Mouse (Mus musculus) spleen, postnatal 4 days (tissue): ENCODE data around the gene Neurl1b.

Source experiments
- DNase-seq, 2 experiments: peaks; one replicate each; pipeline ENCODE4 v3.0.0; 2022; ENCODE audit warnings: low spot score in 2 of 2

The Neurl1b gene

GRCm38 (mm10) chr17:26451651-26452295 lies 37.1 kb downstream of the Neurl1b start:
- peak; percentile 52 to 74 for DNase-seq

- peak in 1 of 2 experiments; percentile 29 for DNase-seq
Observed at GRCm38 (mm10) chr17:26452371-26452972, 37.8 kb downstream of the Neurl1b start.

DNA sequence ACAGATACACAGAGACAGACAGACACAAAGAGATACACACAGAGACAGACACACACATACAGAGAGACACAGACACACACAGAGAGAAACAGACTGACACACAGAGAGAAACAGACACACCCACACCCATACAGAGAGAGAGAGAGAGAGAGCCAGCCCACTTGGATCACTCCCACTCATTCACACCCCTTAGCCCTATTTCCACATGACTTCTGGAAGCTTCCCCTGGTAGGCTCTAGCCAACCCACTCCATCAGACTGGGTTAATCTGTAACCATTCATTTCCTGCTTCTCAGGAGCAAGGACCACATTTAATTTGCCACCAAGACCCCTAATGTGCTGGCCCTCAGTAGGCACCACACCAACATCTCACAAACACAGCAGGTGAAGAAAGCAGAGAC lies 42.9 kb downstream of the Neurl1b start:
- DNase-seq = no peak

DNA sequence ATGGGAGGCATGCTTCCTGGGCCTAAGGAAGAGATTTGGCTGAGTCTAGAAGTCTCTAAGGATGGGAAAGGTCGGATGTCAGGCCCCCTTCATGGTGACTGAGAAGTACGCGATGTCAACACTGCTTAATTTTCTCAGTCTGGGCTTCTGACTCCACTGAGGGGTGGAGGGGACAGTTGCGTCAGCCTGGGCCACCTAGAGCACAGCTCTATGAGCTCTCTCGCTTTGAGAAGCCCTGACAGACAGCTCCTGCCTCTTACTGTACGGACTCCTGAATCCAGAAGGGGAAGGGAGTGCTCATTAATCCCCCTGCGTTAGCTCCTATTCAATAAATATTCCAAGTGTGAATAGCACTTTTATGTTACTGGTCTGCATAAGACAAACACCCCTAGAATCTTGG lies 43.4 kb downstream of the Neurl1b start:
- no peak for DNase-seq

DNA sequence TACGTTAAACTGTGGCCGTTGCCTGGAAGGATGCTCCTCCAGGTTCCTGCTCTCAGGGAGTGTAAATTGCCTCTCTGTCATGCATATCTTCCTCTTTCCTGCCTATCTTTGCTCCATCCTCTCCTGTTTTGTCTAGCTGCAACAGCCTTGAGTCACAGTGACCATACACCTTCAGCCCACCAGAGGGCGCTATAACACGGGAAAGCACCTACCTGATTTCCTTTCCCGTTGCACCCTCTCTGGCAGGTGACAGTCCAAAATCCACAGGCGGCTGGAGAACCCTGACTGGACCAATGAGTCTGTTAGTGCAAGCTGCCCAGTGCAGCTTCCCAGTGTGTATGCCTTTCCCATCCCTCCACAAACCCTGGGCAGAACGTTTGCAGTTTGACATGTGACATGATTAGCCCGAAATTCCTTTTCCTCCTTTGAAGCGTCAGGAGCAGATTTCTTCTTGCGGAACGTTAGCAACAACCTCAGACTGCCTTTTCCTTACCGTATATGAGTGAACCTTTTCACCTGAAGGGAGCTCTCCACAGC lies 48.1 kb downstream of the Neurl1b start:
- DNase-seq = peak; percentile 66 to 90

GRCm38 (mm10) chr17:26463432-26463831 lies 48.8 kb downstream of the Neurl1b start:
- no peak for DNase-seq

GRCm38 (mm10) chr17:26463984-26464383 lies 49.4 kb downstream of the Neurl1b start:
- DNase-seq = no peak

- no peak for DNase-seq
Observed at GRCm38 (mm10) chr17:26464481-26464880, 49.9 kb downstream of the Neurl1b start.

- no peak for DNase-seq
Observed at GRCm38 (mm10) chr17:26464972-26465371, 50.3 kb downstream of the Neurl1b start.

DNA sequence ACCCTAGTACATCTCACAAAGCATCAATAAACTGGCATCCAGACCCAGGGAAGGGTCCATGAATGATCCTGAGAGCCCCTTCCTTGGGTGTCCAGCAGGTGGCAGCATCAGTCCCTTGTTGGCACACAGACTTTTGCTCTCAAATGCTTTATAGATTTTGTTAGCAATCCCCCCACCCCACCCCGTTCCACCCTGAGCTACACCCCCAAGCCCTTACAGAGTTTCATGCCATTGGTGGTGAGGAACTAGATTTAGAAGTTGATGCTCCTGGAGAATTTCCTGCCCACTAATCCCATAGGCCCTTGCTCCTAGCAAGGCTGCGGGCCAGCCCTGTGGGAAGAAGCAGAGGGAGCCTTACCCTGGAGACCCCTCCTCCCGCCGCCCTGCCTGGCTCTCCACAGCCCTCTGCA lies 52.1 kb downstream of the Neurl1b start:
- DNase-seq = peak; percentile 70 to 90

GRCm38 (mm10) chr17:26467619-26468018 lies 53.0 kb downstream of the Neurl1b start:
- DNase-seq = no peak

DNA sequence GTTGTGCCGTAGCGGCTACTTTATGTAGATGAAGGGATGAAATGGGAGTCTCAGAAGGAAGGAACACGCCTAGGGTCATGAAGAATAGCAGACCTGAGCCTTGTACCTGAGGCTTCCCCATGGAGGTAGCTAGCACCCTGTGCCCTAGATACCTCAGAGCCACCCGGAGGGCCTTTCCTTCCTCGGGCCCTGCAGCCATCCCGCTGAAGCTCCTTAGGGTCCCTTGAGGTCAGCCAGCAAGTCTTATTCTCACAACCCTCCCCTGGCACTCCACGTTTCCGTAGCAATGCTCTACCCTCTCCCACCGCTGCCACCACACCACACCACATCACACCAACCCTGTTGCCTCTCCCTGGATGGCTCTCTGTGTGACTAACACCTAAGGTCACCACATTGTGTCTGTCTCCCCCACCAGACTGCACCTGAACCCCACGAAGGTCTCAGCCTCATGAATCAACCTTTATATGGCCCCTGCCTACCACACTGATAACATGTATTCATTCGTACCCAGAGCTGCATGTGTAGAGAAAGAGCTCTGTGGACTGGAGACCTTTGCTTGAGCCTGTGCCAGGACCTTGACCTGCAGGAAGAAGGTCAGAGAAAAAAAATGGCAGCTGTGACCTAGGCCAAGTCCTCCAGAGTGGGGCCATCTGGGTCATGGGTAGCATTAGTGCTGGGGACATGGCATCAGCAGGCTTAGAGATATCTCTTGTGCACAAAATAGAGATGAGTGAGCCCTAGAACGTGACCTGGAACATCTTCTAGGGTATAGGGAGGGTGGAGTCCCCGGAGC lies 53.7 kb downstream of the Neurl1b start:
- DNase-seq = no peak

- DNase-seq = no peak
Observed at GRCm38 (mm10) chr17:26476871-26477270, 62.2 kb downstream of the Neurl1b start.

DNA sequence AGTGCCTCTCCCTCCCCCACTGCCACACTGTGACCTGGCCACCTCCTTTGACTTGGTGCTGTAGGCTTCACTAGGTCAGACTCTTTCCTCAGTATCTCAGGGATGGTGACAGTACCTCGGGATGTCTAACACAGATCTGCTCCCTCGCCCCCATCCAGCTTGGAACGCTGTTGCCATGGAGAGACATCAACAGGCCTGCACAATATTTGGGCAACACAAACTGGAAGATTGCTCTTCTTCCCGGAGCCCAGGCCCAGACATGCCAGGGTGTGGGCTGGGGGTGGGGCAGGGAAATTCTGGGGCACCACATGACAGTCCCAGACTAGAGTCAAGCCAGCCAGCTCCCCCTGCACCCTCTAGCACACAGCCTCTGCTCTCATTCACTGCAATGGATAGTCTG lies 64.0 kb downstream of the Neurl1b start:
- no peak for DNase-seq

DNA sequence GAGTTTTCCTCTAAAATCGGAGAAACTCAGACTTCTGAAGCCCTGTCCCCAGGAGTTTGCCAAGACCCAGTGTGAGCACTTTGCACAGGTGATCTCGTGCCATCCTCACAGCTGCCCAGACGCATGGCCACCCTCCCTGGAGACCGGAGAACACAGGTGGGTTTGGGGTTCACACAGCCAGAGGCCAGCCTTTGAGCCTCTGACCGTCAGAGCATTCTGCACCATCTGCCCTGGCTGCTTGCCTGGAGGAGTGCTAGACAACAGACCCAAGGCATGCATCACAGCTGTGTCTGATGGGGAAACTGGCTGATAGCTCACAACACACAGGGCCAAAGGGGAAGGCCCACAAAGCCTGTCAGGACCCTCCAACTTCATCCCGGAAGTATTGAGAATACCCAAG lies 65.0 kb downstream of the Neurl1b start:
- no peak for DNase-seq

DNA sequence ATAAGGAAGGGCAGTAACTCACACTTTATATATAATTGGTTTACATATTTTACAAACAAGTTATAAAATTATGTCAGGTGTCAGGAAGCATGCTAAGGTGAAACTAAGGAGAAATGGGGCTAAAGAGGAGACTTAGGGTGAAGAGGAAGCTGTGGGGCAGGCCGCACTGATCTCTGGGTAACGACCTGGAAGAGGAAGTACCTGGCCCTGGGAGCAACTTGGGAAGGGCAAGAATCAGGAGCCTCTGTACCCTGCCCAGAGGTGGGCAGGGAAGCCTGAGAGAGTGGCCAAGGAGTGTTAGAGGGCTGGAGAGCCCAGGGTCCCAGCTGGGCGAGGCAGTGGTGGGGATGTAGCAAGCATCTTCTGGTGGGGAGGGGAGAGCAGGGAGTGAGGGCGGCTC lies 66.3 kb downstream of the Neurl1b start:
- no peak for DNase-seq

DNA sequence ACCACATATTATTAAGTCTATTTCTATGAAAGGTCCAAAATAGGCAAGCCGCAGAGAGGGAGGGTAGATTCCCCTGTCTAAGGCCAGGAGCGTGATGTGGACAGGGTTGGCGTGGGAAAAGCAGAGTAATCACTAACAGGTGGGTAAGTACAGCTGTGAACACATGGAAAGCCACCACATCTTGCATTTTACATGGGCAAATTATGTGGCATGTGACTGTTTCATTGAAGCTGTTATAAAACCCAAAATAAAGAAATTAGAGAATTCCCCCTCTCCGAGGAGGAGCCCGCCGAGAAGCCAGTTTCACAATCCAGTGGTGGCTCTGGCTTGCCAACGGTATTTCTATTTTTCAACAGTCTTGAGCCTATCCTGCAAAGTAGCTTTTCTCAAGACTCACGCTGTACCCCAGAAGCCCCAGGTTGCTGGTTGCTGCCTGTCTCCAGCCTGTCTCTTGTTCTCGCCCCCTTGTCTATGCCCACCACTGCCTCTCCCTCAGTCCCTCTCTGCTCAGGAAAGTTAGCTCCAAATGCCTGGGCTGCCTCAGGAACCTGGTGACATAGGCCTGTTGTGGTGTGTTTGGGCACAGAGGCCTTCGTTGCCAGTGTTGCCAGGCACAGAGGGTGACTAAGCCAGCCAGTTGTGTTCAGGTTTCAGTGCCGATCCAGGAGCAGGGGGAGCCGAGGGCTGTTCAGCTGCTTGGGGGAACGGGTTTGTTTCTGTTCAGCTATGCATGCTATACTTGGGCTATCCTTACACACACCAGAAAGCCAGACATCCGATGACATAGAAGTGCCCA lies 70.2 kb downstream of the Neurl1b start:
- no peak for DNase-seq

GRCm38 (mm10) chr17:26487266-26487665 lies 72.6 kb downstream of the Neurl1b start:
- no peak for DNase-seq

DNA sequence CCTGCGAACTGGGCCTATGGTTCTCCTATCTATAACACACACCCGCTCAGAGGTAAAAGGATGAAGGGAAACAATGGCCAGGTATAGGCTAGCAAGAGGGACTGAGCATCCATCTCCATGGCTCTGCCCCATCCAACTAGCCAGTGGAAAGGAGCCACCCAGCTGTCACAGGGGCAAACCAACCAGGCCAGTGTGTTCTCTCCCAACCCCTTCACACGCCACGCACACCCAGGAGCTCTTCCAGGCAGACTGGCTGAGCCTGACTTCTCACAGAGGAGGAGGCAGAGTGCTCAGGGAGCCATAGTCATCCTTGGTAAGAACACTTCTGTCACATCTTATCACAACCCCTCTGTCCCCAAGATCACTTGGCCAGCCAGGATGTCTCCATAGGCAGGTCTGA lies 73.3 kb downstream of the Neurl1b start:
- no peak for DNase-seq

- no peak for DNase-seq
Observed at GRCm38 (mm10) chr17:26488711-26489403, 74.2 kb downstream of the Neurl1b start.

DNA sequence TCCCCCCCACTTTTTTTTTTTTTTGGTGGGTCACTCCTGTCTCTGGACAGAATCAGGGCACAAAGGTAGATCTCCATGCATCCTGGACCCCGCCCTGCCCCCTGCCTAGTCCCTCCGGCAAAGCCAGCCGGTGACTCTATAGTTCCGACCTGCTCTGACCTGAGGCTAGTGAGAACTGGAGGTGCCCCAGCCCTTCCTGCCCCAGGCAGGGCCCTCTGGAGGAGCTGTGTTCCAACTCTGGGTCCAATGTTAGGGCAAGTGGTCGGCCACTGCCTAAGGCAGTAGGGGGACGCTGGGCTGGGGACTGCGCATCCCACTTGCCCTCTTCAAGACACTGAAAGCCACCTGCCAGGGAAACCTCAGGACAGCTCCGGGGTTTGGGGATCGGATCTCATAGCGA lies 75.4 kb downstream of the Neurl1b start:
- no peak for DNase-seq
